ENCODE assay signal across 15 mouse cellular contexts in genomic region chr5:5163823-5164222, GRCm38 (mm10).
"Had no signal": no experiment of that assay in that cellular context is flagged by ENCODE, and none has a peak within 500 bp of the region (broad histone marks: within the 10 kb centered on the region; RNA-seq: fewer than 3 reads in every experiment).

No protein-coding gene starts in this region.

- H3K4me2 ChIP-seq: lung, embryonic 15.5 days; midbrain, embryonic 12.5 days; midbrain, embryonic 15.5 days; neural tube, embryonic 12.5 days had no signal

- DNase-seq: liver, postnatal 0 days; lung, adult 2 months; lung, postnatal 14 days; lung, postnatal 36 days; right cerebral cortex, postnatal 14 days; thymus, adult 18-20 months; thymus, postnatal 14 days; thymus, postnatal 36 days had no signal

- H3K27ac ChIP-seq: lung, embryonic 15.5 days; macrophage; midbrain, embryonic 12.5 days; midbrain, embryonic 15.5 days; neural tube, embryonic 12.5 days had no signal

- H3K9ac ChIP-seq: liver, postnatal 0 days; lung, embryonic 15.5 days; midbrain, embryonic 12.5 days; midbrain, embryonic 15.5 days; neural tube, embryonic 12.5 days had no signal

- ATAC-seq: liver, postnatal 0 days; lung, postnatal 0 days; midbrain, embryonic 15.5 days had no signal

- H3K36me3 ChIP-seq: lung, embryonic 15.5 days; midbrain, embryonic 12.5 days; midbrain, embryonic 15.5 days; neural tube, embryonic 12.5 days had no signal

- H3K27me3 ChIP-seq: lung, embryonic 15.5 days; megakaryocyte, embryonic 14.5 days; midbrain, embryonic 12.5 days; midbrain, embryonic 15.5 days; neural tube, embryonic 12.5 days had no signal

- H3K4me1 ChIP-seq: lung, embryonic 15.5 days; megakaryocyte, embryonic 14.5 days; neural tube, embryonic 12.5 days had no signal

- H3K4me3 ChIP-seq: lung, embryonic 15.5 days; megakaryocyte, embryonic 14.5 days; midbrain, embryonic 12.5 days; midbrain, embryonic 15.5 days; neural tube, embryonic 12.5 days had no signal

- H3K9me3 ChIP-seq: lung, embryonic 15.5 days; megakaryocyte, embryonic 14.5 days; midbrain, embryonic 12.5 days; midbrain, embryonic 15.5 days; neural tube, embryonic 12.5 days had no signal
